Mouse (Mus musculus) forelimb bud, embryonic 11.5 days (tissue): Measurements from ENCODE around the gene Aldh18a1.
"Not testable (repeated sequence)": the region's sequence is repeated elsewhere in the genome, so short reads cannot be mapped to it uniquely, and the experiment has no call there.

Experiments used
- DNase-seq: peaks from one replicate; pipeline ENCODE4 v3.0.0-alpha.2; 2012; ENCODE audit warnings: low read depth, low spot score

The Aldh18a1 gene

DNA sequence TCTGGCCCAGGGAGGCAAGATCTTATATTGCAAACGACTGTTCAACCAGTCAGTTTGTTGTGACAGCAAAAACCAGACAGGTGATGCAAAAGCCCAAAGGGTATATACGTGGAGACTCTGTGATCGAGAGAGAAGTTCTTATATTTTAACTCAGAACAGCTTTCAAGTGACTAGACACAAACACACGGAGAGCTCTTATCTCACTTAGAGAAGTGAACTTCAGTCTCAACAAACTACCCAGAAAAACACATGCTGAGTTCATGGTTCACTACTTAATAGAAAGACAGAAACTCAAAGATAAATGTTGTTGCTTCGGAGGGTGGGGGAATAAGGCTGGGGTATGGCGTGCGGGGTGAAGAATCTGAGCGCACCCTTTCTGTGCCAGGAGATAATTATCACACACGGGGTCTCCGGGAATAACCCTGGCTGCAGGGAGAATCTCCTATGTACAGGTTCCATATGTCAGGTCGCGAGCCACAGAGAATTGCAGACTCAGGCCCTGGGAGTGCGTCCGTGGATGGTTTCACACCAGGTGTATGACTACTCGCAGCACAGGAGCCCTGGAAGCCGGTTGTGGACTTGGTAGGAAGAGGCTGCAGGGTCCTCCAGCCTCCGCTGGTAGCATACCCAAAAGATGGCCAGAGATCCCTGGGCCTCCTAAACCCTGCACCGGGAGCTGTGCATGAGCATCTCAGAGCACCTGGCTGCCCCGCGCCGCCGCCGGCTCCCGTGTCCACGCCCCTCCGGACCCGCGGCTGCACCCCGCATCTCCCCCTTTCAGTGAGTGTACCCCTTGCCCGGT lies 571 bp downstream of the Aldh18a1 start:
- DNase-seq: no peak

DNA sequence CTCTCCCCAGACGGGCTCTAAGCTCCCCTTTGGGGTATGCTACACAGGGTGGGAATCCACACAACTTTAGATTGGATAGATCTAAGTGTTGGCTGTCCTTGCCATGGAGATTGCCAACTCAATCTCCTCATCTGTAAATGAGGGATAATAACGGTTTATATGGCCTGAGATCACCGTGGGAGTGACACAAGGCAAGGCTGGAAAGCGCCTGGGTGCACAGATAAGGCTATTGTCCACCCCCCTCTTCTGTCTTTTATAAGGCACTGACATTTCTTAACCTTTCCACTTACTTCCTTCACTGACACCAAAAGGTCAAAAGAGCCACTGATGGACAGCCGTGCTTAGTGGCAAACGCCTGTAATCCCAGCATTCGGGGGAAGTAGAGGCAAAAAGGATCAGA lies 1.4 kb downstream of the Aldh18a1 start:
- no peak for DNase-seq

GRCm38 (mm10) chr19:40581662-40582061 lies 6.6 kb downstream of the Aldh18a1 start:
- DNase-seq: no peak

GRCm38 (mm10) chr19:40580902-40581301 lies 7.4 kb downstream of the Aldh18a1 start:
- DNase-seq: no peak

DNA sequence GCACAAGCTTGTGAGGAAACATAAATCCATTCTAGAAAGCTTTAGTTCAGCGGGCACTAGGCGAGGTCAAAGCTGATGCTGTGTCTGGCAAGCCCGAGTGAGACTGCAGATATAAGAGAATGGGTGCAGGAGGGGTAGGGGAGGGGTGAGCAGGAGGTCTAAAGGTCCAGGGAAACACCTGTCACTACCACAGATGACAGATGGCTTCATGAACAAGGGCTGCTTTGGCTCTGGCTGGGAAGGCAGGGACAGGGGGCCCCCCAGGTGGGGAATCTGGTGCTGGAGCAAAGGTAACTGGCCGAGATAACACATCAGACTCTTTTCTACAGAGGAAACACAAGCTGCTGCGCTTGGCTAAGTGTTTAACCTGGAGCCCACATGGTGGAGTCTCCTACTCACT lies 12.8 kb downstream of the Aldh18a1 start:
- no peak for DNase-seq

- no peak for DNase-seq
These were observed 17.5 kb downstream of the Aldh18a1 start for GRCm38 (mm10) chr19:40570726-40571125.

DNA sequence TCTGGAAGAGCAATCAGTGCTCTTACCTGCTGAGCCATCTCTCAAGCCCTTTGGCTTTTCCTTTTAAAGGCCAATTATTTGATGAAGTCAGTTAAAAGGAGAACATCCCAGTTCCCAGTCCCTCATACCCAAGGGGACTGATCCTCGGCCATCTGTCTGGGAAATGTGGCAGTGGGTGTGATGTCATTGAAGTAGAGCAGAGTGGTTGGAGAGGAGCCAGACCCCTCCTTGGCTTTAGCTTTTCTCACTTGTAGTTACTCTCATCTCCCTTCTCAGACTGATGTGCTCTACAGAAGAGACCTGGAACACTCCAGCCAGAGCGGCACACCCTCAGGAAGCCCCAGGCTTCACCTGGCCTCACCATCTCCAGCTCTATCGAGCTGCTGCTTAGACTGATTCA lies 20.6 kb downstream of the Aldh18a1 start:
- DNase-seq: no peak

DNA sequence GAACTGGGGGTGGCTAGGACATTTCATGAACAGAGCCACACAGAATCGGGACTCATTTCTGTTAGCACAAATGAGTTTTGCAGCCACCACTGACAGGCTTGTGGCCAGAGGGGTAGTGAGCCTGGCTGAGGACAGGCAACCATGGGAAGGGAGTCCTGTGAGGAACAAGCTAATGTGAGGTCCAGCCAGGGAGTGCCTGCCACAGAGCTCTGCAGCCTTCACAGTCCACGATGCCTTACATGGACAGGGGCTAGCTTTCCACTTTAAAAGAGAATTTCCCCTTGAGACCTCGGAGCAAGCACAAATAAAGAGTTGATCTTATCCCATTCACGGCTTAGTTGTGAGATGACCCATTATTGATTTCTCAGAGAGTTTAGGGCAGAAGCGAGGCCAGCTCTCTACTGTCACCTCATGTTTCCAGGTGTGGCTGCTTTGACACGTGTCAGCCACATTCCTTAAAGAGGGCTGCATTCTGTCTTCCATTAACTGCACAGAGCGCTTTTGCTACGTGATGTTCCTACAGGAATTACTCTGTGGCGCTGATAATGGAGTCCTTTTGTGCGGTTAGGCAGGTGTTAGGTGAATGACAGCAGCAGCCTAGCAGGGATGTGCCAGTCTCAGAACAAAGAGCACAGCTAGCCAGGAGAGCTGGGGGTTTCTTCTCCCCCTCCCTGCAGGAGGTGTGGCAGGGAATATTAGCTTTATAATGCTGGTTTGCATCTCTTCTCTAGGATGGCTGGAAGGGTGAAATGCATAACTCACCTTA lies 24.2 kb downstream of the Aldh18a1 start:
- DNase-seq: no peak

DNA sequence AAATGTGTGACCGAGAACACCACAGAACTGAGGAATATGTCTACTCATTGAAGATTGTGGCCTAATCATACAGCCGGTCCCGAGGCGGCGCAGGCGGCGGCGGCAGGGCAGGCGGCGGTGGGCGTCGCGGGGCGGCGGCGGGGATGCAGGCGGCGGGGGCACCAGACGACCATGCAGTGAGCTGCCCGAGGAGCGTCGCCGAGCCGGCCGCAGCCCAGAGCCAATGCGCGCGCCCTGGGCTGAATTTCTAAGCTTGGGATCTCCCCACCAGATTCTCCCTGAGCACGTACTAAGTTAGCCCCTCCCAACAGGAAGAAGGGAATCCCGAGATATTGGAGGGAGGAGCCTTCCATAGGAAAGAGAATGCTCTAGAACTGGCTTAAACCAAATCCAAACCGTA lies 26.7 kb downstream of the Aldh18a1 start:
- not testable (repeated sequence) for DNase-seq

GRCm38 (mm10) chr19:40556029-40556428 lies 32.2 kb downstream of the Aldh18a1 start:
- DNase-seq: no peak

- no peak for DNase-seq
These were observed 33.1 kb downstream of the Aldh18a1 start for GRCm38 (mm10) chr19:40555136-40555535.

DNA sequence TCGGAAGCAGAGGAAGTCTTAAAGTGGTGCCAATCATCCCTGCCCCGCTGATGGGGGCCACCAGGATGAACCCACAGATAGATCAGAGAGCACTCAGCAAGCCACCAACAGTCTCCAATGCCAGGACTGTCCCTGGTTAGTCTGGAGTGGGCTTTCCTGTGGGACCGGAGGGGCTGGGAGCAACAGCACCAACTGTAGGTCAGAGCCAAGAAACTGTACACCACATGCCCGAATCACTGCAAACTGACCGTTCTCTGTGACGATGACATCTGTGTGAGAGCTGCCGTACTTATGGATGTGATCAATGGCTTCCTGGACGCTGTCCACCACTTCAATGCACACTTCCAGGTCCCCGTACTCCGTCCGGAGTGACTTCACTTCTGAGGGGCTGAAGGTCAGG lies 33.9 kb downstream of the Aldh18a1 start:
- DNase-seq: no peak

DNA sequence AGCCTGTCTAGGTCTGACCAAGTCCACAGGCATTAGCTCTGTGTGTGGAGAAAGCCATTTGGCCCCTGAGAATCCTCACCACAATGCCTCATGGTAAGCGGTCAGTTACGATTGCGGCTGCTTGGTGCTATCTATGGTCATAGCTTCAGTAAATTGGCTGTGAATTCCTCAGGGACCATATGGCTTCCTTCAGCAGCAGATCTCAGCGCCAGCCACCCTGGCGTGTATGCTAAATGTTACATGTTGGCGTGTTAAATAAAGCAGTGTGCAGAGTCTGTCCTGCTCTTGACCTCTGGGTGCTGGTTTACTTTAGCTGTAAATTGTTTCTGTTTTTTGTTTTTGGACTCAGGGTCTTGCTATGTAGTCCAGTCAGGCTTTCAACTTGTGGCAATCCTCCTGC lies 34.4 kb downstream of the Aldh18a1 start:
- DNase-seq: no peak

DNA sequence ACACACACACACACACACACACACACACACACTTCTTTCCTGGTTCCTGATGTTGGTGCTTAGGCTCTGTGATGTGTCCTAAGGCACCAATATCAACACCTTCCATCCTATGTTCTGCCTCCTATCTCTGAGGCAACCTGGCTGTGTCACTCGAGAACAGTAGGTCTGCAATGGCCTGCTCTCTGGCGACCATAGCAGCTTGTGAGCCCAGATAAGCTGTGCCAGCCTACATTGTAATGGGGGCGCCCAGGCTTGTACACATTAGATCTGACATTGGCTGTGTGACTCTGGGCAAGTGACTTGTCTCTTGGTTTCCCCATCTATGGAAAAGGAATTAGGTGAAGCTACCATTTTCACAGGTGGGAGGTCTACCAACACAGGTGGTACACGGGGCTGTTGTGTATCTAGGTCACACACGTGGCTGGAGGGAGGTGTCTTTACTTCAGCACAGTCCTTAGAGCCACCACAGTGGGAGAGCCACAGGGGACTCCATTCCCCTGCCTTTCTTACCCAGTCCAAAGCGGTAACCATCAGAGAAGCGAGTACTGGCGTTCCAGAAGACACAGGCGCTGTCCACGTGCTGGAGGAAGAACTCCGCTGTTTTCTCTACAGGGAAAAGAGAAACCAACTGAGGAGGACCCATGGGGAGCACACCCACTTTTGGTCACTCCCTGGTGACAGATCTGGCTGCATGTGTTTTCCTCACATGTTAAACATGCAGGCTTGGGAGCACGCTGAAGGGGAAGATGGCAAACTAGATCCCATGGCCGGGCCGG lies 35.1 kb downstream of the Aldh18a1 start:
- no peak for DNase-seq

DNA sequence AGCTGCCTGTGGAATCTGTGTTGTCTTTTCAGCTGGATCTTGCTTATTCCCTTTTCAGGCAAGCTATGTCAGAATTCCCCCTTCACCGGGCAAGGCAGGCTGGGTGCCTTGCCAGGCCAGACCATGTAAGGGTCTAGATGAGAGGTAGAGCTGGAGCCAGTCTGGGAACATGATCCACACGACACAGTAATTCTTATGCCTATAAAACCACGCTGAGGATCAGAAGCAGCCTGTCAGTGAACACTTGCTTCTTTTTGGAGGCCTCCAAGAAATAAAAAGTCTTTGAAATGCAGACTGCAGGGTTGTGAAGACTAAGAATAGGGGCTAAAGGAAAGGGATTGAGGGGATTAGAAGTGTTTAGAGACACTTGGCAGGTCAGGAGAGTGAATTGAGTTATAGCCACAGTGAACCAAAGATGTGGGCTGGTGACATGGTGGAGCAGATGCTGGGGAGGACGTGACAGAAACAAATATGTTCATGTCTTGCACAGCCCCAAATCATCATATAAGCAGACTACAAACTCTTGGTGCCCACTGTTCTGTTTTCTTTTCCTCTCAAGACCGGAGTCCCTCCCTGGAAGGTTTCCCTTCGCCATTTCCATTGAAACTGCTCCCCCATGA lies 38.6 kb downstream of the Aldh18a1 start:
- no peak for DNase-seq

DNA sequence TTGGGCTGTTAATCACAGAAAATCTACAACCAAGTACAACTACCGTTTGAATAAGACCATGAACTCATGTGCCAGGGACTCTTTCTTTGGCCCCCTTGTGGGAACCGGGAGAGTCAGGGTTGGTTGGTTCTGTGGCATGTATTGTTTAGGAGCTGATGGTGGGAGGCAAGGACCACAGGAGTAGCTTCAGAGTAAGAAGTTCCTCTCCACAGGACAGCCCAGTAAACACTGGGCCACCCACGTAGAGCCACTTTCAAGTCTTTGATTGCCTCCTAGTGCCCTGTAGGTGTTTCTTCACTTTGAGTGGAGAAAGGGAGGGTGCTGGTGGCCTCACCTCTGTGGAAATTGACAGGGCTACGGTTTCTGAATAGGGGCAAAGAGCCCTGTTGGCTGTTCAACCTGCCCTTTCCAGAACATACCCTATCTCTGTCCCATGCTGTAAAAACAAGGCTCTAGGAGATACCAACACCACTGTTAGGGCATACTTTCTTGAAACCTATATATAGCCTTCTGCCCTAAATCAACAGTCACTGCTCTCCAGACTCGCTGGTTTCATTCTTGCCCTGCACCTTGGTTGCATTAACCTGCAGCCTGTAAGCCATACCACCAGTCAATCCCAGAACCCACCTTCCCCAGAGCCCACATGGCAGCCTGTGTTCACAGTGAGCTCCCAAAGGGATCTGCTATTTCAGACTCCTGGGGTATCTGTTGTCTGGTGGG lies 39.3 kb downstream of the Aldh18a1 start:
- DNase-seq: peak; percentile 48

DNA sequence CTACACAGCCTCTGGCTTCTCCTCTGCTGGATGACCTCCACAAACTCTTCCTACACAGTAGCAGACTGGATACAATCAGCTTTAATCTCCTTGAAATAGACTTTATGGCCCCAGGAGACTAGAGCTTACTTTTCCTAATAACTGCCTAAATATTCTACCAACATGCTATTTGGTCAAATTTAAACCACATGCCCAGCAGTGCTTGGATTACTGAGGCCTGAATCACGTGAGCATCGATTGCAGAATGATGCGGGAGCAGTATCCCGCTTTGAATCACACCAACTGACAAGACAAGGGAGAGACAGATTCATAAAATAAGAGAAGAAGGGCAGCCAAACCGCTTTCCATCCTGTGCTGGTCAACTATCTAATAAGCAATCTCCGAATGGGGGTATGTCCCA lies 39.9 kb downstream of the Aldh18a1 start:
- DNase-seq: no peak

DNA sequence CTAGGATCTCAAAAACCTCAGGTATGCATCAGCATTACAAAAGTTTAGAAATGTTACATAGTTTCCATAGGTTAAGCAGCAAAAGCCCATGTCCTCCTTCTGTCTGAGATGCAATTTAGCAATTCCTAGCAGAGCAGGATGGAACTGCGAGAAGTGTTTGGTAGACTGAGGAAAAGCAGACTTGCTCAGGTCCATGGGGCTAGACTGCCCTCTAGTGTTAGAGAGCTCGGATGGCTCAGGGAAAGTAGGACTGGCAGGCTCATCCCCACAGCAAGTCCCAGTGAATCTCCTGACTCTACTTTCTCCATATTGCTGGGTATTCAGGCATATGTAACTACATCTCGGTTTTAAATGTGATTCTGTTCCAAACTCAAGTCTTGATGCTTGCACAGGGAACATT lies 43.4 kb downstream of the Aldh18a1 start:
- peak; percentile 67 for DNase-seq

GRCm38 (mm10) chr19:40542776-40543175 lies 45.5 kb downstream of the Aldh18a1 start:
- DNase-seq: no peak

- DNase-seq: no peak
These were observed 51.7 kb downstream of the Aldh18a1 start for GRCm38 (mm10) chr19:40536526-40536925.

- DNase-seq: no peak
These were observed 55.7 kb downstream of the Aldh18a1 start for GRCm38 (mm10) chr19:40532525-40532924.
